15 mouse cellular contexts compared by ENCODE assay signal in genomic region chr6:108441290-108441689, GRCm38 (mm10).
A peak's percentile ranks its signal among the peaks of the same experiment; 100 is the strongest.
DNase-seq lines count a peak whose midpoint lies in the region; ATAC-seq and TF ChIP-seq lines count a peak whose summit lies in the region.
"Had no signal": no experiment of that assay in that cellular context is flagged by ENCODE, and none has a peak within 500 bp of the region (broad histone marks: within the 10 kb centered on the region; RNA-seq: fewer than 3 reads in every experiment).

No protein-coding gene starts in this region.

- TF ChIP-seq CTCF in kidney, postnatal 0 days (IDR thresholded peaks at IDR 0.05; ENCODE audit: low read depth) = peak; percentile 49

- 100% methylated on average over 2 of the region's 2 CpGs for WGBS in kidney, postnatal 0 days

- no peak overlapping the region for H3K4me2 ChIP-seq in kidney, postnatal 0 days (ENCODE audit: low read length)
- H3K4me2 ChIP-seq: embryonic facial prominence, embryonic 13.5 days; midbrain, embryonic 11.5 days had no signal

- H3K27me3 ChIP-seq in kidney, postnatal 0 days (ENCODE audit: insufficient read depth, low read length) = no peaks in the 10 kb centered on the region
- H3K27me3 ChIP-seq: embryonic facial prominence, embryonic 13.5 days had no signal

- H3K9me3 ChIP-seq in kidney, postnatal 0 days (replicated peaks; ENCODE audit: low read length) = no peaks in the 10 kb centered on the region
- H3K9me3 ChIP-seq: embryonic facial prominence, embryonic 13.5 days had no signal

- no peak overlapping the region for H3K4me3 ChIP-seq in kidney, postnatal 0 days (replicated peaks; ENCODE audit: low read depth, low read length)
- H3K4me3 ChIP-seq: embryonic facial prominence, embryonic 13.5 days; myocyte had no signal

- no peak overlapping the region for H3K9ac ChIP-seq in kidney, postnatal 0 days (ENCODE audit: low read depth, low read length)
- H3K9ac ChIP-seq: embryonic facial prominence, embryonic 13.5 days had no signal

- no peak for DNase-seq in kidney, postnatal 0 days (ENCODE audit: low spot score)
- DNase-seq in kidney, postnatal 36 days = no peak
- peak; percentile 64 for DNase-seq in 3T3-L1 (ENCODE audit: low read depth, low spot score)
- peak; percentile 34 for DNase-seq in A20 (ENCODE audit: low read depth, low spot score)
- peak; percentile 64 for DNase-seq in R1 (ENCODE audit: low read depth, low spot score)
- DNase-seq in cerebellum, adult 11 months = no peak
- DNase-seq: cerebellum, adult 11-12 months; kidney, postnatal 4 days; lung, postnatal 10 days; thymus, postnatal 4 days had no signal

- peaks cover 7% of the 10 kb centered on the region; the same call in 1 of the 2 replicates for H3K4me1 ChIP-seq in kidney, postnatal 0 days (replicated peaks; ENCODE audit: insufficient read depth, low read length)
- H3K4me1 ChIP-seq: embryonic facial prominence, embryonic 13.5 days had no signal

- peaks cover 10% of the 10 kb centered on the region; the same call in 1 of the 2 replicates for H3K36me3 ChIP-seq in kidney, postnatal 0 days (ENCODE audit: insufficient read depth, low read length)

- H3K27ac ChIP-seq in kidney, postnatal 0 days = 0 out of 2 replicates have a peak overlapping the region, but pooled peaks have one; percentile 70
- H3K27ac ChIP-seq: embryonic facial prominence, embryonic 13.5 days had no signal

- no peak for ATAC-seq in kidney, postnatal 0 days (replicated peaks; ENCODE audit: low FRiP score, low read depth)
- ATAC-seq in megakaryocyte-erythroid progenitor cell, adult 5-6 weeks (replicated peaks; ENCODE audit: low FRiP score, low TSS enrichment, poor library complexity, severe bottlenecking) = no peak
- no peak for ATAC-seq in megakaryocyte progenitor cell, adult 5-6 weeks (replicated peaks; ENCODE audit: poor library complexity)

Comparison
In these comparisons a context has a peak if more than half of its experiments do, and no peak if none do; other contexts are left out.
1. DNase-seq: peak in 3T3-L1 (single experiment), A20 (single experiment) and R1 (single experiment); none in kidney, postnatal 0 days (single experiment), kidney, postnatal 36 days (0 of 2) and cerebellum, adult 11 months (single experiment).